Mouse (Mus musculus) gastrocnemius, postnatal 4 days (tissue): ENCODE measurements around the gene Yjefn3. TPM values are rescaled to one million over a fixed set of nuclear protein-coding genes. Genes with fewer than 3 reads are reported as not detected.

Experiments used
- DNase-seq, 2 experiments: peaks; one replicate each; pipeline ENCODE4 v3.0.0; 2021 to 2022; ENCODE audit warnings: low spot score in 2 of 2, mixed read lengths in 2 of 2
- total RNA-seq, 2 experiments: library from RNA; stranded (reverse); gene quantifications; 2 replicates each; pipeline ENCODE4 v1.2.3; 2021

Gene Yjefn3
- total RNA-seq, 2 experiments from 2014 or later: 10.8 to 11.7 TPM

DNA sequence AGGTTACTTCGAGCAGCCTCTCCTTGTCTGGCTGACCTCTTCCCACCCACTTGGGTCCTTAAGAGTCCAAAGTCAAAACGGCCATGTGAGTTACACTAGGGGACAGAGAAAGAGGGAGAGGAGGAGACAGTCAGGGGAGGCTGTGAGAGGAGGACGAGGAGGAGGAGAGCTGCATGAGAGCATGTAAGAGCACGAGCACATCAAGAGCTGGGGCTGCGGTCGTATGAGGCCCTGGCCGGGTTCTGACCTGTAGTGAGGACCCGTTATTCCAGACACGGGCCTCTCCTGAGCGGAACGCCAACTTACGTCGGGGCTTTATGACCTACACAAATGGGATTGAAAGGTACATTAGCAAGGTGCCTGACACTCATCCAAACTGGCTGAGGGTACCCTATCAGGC lies 9.4 kb upstream of the Yjefn3 start:
- DNase-seq: no peak

DNA sequence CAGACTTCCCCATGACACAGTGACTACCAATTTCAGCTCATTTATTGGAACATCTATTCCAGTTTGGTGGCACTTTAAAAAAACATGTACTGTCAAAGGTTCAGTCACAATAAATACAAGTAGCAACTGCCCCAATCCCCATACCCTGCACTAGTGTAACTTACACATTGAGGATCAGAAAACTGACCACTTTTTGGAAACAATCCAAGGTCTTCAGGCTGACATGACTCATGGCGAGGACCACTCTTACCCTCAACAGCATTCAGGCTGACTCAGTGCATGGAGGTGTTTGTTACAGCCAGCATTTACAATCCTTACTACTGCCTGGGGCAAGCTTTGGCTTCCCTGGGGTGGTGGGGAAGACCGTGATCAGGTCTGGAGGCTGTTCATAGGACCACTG lies 4.6 kb upstream of the Yjefn3 start:
- no peak for DNase-seq

DNA sequence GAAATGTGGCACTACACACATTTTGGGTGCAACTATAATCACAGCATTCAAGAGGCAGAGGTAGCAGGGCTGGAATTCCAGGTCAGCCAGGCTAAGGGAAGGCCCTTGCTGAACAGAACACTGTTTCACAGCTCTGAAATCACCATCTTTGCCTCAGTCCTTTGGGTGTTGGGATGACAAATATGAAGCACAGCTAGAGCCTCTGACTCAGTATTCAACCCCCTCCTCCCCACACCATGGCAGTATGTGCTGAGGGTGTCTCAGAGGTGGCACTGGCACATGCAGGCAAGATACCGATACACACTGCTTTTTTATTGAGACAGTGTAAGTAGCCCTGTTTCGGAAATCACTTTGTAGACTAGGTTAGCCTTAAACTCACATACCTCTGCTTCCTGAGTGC lies 3.7 kb upstream of the Yjefn3 start:
- no peak for DNase-seq

DNA sequence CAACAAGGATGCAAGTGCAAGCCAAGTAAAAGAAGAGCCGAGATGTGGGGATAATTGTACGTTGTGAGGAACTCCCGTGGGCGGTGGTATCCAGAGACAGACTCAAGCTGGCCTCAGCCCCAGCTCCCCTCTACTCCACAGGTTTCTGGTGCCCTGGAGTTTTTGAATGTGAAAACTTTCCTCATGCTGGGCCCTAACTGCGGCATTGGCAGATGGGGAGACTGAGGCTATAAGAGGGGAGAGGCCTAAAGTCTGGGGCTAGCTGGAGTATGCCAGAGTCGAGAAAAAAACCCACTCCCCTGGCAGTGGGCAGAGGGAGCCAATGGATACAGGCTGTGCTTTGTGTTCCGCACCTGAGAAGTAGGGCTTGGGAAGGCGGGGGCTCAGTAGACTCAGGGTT lies 1.6 kb upstream of the Yjefn3 start:
- DNase-seq: no peak

DNA sequence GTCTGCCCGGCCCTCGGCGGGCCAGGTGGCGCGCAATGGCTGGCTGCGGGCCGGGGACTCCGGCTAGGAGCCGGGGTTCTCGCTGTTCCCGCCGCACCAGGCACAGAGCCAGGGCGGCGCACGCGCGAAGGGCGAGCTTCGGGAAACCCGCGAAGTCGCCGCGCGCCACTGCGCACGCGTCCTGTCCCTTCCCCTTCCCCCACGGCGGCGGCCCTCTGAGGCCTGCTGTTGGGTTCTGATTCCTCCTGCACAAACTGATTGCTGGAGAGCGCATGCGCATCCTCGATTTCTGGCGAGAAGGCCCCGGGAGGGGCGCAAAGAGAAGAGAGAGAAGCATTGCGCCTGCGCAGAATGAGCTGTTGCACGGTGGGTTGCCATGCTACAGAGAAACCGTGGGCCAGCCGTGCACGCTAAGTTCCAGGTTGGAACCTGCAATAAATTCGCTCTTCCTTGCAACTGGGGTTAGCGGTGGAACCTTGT lies 591 bp upstream of the Yjefn3 start:
- peak; percentile 99 for DNase-seq

DNA sequence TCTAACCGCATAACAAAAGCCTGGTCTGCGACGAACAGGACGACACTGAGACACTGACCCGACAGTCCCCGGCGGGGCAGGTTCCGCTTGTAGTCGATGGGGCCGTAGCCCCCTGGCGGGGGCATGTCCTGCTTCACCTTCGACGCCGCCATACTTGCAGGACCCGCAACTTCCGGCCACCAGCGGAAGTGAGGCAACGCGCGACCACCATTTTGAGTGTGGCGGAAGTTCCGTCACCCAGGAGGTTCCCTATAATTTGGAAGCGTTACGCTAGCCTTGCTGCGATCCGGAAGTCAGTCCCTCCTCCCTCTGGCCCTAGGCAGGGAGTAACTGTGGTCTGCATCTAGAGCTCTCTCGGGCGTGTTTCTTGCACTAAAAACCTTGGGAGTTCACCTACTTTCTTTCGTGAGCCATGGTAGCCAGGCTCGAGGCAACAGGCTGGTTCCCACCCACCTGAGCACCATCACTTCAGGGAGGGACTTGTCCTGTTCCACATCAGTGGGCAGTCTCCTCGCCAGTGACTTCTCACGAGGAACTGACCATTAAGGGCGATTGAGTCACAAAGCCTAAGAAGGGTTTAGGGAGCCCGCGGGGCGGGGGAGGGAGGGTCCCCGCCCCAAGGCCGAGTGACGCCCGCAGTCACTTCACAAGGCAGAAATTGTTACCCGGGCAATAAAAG lies 889 bp downstream of the Yjefn3 start:
- peak; percentile 94 to 96 for DNase-seq

DNA sequence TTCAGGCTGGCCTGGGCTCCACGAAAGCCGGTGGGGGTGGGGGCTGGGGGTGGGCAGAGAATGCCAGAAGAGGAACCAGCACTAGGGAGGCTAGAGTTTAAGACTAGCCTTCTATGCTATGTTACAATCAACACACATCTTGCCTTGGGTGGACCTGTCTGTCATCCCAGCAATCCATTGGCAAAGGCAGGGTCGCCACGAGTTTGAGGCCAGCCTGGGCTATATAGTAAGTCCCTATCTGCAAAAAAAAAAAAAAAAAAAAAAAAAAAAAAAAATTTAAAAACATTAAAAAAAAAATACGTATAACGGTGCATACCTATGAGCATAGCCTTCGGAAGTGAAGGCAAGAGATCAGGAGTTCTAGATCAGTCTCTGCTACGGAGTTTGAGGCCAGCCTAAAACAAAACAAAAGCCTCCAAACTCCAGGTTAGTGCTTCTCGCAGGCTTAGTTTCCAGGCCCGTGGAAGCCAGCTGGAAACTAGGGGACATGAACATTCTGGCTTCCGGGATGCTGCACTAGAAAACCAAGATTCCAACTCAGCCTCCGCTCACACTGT lies 1.5 kb downstream of the Yjefn3 start:
- DNase-seq: no peak

DNA sequence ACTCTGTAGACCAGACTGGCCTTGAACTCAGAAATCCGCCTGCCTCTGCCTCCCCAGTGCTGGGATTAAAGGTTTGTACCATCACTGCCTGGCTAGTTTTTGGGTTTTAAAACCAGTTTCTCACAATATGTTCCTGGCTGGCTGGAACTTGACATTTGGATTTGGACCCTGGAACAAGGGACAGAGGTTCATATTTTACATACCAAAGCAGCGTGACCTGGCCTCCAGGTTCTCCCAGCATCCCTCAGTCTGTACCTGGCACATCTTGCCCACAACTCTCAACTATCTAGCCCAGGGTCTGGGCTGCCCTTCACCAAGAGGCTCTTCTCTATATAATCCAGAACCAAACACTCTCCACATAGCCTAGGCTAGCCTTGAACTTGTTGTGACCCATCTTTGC lies 2.6 kb downstream of the Yjefn3 start:
- no peak for DNase-seq

DNA sequence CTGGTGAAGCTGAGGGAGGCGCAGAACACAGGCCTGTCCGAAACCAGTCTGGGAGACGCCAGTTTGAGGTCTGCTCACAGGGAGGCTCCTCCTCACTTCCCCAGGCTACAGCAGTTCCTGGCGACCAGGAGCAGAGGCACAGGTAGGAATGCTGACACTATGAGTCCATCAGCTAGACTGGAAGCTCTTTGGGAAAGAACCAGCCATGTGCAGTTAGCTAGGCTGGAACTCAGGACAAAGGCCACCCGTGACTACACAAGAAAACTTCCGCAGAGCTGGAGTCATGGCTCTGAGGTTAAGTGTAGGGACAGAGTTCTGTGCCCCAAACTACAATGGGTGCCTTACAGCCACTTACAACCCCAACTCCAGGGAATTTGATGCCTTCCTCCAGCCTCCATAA lies 4.7 kb downstream of the Yjefn3 start:
- DNase-seq: no peak

DNA sequence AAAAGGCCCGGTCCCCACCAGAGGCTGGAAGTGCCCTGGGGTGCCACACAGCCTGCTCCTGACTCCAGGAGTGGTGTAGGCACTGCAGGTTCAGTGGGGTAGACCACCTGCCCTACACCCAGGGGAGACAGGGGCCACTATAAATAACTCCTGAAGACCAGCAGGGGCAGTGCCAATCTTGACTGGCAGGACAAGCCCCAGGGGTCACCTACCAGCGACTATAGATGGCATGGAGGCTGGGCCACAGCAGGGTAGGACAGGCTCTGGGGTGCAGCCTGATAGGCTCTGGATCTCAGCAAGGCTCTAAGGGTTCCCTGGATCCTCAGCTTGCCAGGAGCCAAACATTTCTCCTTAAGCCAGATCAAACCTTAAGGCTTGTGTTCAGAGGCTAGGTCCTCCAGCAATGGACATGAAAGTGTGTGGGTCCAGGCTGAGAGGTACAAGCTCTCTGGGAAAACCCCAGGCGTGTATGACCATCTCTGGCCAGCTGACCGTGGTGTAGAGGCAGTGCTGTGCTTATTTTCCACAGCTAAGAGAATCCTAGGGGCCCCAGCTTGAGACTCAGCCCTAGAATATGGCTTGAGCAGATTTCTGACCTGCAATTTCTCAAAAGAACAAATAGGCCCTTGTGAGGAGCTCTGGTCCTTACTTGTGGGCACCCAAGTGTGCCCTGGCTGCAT lies 6.6 kb downstream of the Yjefn3 start:
- DNase-seq: no peak

DNA sequence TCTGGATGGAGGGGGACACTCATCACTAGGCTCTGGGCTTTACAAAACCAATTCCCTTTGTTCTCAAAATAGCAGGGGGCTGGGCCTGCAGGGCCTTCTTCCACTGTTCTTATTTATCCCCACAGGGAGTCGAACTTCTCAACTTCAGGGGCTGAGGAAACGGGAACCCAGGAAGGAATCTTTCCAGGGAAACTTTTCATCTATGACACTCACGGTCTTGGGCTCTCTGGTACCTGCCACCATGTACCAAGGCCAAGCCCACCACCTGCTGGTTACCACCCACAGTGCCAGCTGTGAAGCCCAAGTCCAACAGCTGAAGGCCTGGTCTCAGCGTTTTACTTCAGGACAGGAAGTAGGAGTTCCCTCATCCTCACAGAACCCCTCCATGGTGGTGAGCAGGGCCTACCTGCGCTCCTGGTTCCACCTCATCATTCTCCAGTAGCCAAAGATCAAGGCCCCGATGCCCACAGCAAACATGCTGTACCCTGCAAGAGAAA lies 7.6 kb downstream of the Yjefn3 start:
- no peak for DNase-seq

DNA sequence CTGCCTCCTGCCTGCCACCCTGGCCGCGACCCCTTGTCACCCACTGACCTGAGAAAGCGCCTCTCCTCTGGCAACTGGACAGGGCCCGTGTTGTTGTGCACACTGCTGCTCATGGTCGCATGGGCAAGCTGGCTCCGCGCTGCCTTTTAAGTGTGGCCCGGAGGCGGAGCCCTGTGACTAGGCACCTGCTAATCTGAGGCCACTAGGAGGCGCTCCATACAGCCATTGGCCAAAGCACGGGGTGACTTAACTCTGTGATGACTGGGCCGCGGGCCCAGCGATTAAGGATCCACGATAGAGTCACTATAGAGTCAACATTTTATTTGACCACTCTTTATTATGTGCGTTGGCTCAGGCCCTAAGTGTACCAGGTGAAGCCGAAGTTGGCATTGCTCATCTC lies 8.6 kb downstream of the Yjefn3 start:
- DNase-seq: peak in 1 of 2 experiments; percentile 74

DNA sequence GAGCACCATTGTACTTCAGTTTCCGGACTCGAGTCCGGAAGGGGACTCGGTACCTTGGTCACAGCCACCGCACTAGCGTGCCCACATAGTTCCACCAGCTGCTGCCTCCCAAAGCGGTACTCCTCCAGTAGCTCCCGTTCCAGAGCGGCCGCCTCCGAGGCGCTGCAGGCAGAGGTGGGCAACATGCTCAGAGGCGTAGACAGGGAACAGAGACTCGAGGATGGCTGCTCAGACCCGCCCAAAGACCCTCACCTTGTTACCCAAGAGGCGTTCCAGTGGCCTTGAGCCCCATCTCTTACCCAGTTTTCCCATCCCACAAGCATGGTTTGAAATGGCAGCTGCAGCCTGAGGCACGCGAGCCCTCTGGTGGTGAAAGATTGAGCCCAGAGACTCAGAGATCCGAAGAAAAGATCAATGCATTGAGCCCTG lies 11.7 kb downstream of the Yjefn3 start:
- peak in 1 of 2 experiments; percentile 59 for DNase-seq

DNA sequence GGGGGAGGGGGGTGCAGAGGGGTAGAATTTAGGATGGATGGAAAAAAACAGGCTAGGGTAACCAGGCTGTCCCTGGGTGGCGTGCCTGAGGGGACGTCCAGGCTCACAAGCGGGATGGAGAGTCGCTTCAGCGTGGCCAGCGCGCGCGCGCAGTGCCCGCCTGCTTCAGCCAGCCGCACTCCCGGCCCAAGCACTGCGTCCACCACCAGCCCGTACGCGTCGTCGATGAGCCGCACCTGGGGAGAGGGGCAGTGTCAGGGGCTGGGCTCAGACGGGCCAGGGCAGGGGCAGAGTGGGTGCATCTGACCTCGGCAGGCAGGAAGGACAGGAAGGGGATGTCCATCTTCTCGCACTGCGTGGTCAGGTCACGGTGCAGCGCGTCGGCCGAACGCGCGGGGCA lies 13.6 kb downstream of the Yjefn3 start:
- no peak for DNase-seq

DNA sequence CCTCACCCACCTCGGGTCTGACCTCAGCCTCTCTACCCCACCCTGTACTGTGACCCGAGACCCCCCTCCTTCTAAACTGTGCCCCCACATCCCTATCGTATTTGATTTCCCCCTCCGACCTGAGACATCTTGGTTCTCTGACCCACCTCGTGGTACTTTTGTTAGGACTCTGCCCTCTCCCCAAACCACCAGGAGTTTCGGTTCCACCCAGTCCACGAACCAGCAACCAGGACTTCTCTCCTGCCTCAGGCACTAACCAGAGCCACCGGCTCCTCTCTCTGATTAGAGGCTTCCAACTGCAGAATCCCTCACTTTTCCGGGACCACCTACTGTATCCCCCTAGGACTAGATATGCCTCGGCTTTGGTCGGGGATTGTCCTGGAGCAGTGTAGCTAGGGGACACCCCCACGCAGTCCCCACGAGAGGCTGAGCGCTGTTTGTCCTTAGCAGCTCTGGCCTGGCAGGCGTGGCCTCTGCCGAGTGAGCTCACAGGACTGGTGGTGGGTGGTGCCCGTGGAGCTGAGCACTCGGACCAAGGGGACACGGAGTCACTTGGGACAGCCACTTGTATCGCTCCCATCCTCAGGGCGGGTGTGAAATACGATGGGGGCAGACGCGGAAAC lies 14.2 kb downstream of the Yjefn3 start:
- no peak for DNase-seq

DNA sequence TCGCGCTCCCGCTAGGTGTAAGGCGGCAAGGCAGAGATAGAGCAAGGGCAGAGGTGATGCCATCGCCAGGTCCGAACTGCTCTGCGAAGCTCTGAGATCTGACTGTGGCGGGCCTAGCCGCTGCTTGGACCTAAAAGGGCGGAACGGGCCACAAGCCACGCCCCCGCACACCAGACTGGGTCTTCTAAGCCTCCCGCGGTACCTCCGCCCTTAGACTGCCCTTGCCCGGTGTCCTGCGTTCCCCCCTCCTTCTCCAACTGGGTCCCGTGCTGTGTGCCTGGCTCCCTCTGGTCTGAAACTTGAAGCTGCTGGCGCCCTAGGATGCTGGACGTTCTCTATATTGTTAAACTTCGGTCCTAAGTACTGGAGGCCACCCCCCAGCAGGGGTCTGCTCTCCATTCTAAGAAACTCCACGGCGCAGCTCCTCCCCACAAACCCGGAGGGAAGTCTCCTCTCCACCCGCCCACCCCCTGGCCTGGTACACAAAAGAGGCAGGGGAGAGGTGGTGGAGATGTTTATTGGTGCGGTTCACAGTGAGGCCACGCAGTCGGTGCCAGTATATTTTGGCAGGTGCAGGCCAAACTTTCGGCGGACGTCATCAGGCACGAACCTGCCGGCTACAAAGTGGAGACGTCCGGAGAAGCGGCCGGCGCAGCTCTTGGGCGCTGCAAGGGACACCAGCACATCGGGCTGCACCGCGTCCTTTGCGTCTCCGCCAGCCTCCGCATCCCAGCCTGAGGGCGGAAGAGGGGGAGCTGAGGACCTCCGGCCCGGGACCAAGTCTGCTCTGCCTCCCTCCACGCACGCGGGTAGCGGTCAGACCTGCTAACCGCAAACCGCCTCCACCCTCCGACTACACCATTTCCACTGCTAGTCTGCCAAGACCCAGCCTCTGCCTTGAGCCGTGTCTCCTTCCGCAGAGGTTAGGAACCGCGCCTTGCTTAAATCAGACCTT lies 14.9 kb downstream of the Yjefn3 start, which contains the start of gene Cilp2:
Cilp2 (minus strand) TSS at position 399 of the 955 bp plus-strand sequence.
- peak in 1 of 2 experiments; percentile 54 for DNase-seq

DNA sequence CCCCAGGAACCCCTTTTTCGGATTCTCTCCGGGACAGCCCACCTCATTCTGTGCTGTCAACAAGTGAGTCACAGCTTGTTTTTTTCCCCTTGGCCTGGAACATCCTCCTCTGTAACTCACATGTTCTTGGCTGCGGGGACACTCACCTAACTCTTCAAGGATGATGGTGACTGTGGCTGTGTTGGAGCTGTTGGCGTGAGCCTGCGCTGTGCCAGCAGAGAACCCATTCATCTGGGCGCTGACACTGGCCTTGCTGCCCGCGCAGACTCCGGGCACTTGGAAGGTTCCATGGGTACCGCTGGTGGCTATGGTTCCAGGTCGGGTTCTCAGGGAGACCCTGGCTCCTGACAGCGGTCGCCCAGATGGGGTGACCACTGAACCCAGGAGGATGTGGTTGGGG lies 18.4 kb downstream of the Yjefn3 start:
- DNase-seq: no peak

DNA sequence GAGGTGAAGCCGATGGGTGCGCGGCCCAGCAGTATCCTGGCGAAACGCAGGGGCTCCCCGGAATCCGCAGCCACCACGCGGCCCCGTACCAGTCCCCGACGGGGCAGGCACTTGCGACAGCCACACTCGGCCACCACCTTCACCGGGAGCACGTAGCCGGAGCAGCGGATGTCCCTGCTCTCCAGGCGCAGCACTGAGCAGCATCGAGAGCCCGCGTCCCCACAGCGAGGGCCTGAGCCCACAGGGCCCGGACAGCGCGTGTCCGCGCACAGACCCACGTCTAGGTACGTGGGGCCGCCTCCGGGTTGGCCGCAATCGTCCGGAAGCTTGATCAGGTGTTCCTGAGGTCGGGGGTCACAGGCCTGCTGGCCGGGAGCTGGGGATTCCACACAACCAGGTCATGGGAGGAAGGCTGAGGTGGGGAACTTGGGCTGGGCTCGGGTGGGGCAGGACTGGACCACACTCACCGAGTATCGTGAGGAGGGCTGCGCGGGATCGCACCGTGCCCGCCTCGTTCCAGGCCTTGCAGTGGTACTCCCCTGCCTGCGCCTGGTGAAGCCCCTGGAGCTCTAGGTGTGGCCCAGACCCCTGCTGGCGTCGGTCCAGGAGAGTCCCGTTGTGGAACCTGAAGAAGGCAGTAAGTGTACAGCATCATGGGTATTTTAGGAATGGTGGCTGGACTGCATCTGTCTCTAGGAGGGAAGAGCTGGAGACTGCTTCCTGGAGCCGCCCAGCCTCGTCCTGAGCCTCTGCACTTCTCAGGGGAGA lies 19.5 kb downstream of the Yjefn3 start:
- DNase-seq: no peak

DNA sequence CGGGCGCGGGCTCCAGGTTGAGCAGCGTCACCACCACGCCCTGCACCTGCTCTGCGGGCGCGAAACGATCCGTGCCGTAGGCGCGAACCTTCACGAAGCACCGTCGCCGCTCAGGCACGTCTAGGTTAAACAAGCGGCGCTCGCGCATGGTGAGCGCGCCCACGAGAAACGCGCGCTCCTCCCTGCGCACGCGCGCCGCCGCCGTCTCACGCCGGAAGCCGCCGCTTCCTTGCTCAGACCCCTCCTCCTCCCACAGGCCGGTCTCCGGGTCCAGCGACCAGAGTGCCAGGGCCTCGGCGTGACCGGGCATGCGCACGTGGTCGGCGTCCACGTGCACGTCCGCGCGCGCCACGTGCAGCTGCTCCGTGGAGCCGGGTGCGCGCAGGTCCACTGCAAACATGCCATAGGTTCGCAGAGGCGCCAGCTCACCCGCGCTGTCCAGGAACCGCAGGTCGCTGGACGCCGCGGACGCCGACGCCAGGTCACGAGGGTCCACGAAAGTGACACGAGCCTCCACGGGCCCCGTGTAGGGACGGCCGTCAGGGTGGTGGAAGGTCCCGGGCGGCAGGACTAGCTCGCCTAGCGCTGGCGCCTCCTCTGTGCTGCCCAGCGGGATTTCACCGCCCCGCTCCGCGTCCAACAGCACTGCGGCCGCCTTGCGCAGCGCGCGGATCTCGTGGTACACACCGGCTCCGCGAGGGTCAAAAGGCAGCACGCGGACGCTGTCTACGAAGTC lies 20.3 kb downstream of the Yjefn3 start:
- peak in 1 of 2 experiments; percentile 71 for DNase-seq
